Mouse (Mus musculus) hindbrain, embryonic 16.5 days (tissue): ENCODE data around the gene Mpdu1. TPM values are rescaled to one million over a fixed set of nuclear protein-coding genes. Genes with fewer than 3 reads are reported as not detected.
A peak's percentile ranks its signal among the peaks of the same experiment; 100 is the strongest.

Experiments used
- ATAC-seq: fragments of 200-750 bp; cut with Nextera tagmentation; 2 replicates; pipeline ENCODE4 v1.8.0; 2017; ENCODE audit warnings: moderate TSS enrichment, moderate library complexity
- H3K27ac ChIP-seq: fragments of 300-500 bp; sonication (generic); 2 replicates; pipeline ENCODE4 v1.5.1; 2014; ENCODE audit warnings: low read depth, mild to moderate bottlenecking, control low read depth, low read length, moderate library complexity
- H3K27me3 ChIP-seq: fragments of 300-500 bp; sonication (generic); replicated peaks from 2 replicates; pipeline ENCODE4 v1.6.1; 2014; ENCODE audit warnings: low read length; ENCODE audit not compliant: control insufficient read depth, insufficient read depth
- H3K36me3 ChIP-seq: fragments of 300-500 bp; sonication (generic); 2 replicates; pipeline ENCODE4 v1.6.1; 2014; ENCODE audit warnings: mild to moderate bottlenecking, low read length, moderate library complexity, mixed read lengths; ENCODE audit not compliant: control insufficient read depth, insufficient read depth
- H3K4me1 ChIP-seq: fragments of 300-500 bp; sonication (generic); 2 replicates; pipeline ENCODE4 v1.6.1; 2014; ENCODE audit warnings: low read depth, low read length; ENCODE audit not compliant: control insufficient read depth, insufficient read depth
- H3K4me2 ChIP-seq: fragments of 300-500 bp; sonication (generic); 2 replicates; pipeline ENCODE4 v1.6.1; 2014; ENCODE audit warnings: mild to moderate bottlenecking, low read length, control low read depth, moderate library complexity
- H3K4me3 ChIP-seq: fragments of 300-500 bp; sonication (generic); 2 replicates; pipeline ENCODE4 v1.5.1; 2014; ENCODE audit warnings: mild to moderate bottlenecking, low read length, control low read depth, moderate library complexity
- H3K9ac ChIP-seq: fragments of 300-500 bp; sonication (generic); 2 replicates; pipeline ENCODE4 v1.6.1; 2014; ENCODE audit warnings: low read depth, mild to moderate bottlenecking, control low read depth, low read length, moderate library complexity
- H3K9me3 ChIP-seq: fragments of 300-500 bp; sonication (generic); 2 replicates; pipeline ENCODE4 v1.6.1; 2014; ENCODE audit warnings: mild to moderate bottlenecking, low read length, moderate library complexity; ENCODE audit not compliant: control insufficient read depth
- WGBS: fragments of 180-500 bp; shearing (Covaris S2); extraction: QIAGEN DNeasy Blood & Tissue Kit; methylation state at CpG from one replicate; pipeline ENCODE4 v1.1.7; 2014; 5-methylcytosine and 5-hydroxymethylcytosine counted together
- polyA plus RNA-seq: library from polyadenylated mRNA; unstranded; fragments of >200 nt; fragmentation: Nextera tagmentation; extraction: Ambion mirVana; gene quantifications from 2 replicates; pipeline ENCODE4 v1.2.1, GENCODE M21; 2015

Mpdu1 gene
- polyA plus RNA-seq, 1 experiment from 2014 or later: 112 TPM

GRCm38 (mm10) chr11:69683576-69683975 is 21.1 kb upstream of the Mpdu1 start:
- no peak overlapping the region for H3K27ac ChIP-seq
- 84% methylated on average over 7 of the region's 7 CpGs for WGBS
- H3K9ac ChIP-seq: peak overlapping the region; percentile 0; the same call in 1 of the 2 replicates
- no peak for ATAC-seq
- peaks cover under 1% of the 10 kb centered on the region; the same call in 1 of the 2 replicates for H3K36me3 ChIP-seq
- no peak overlapping the region for H3K4me3 ChIP-seq
- H3K4me1 ChIP-seq: peaks cover 34% of the 10 kb centered on the region
- peak overlapping the region; percentile 87; the same call in 1 of the 2 replicates for H3K4me2 ChIP-seq
- no peaks in the 10 kb centered on the region for H3K27me3 ChIP-seq
- no peaks in the 10 kb centered on the region for H3K9me3 ChIP-seq

- Histone ChIP-seq H3K4me1 (peaks cover 34% of the 10 kb centered on the region), H3K27ac (peak overlapping the region; percentile 92), H3K4me2 (peak overlapping the region; percentile 87), H3K9me3 (no peaks in the 10 kb centered on the region), H3K4me3 (peak overlapping the region; percentile 28), H3K27me3 (no peaks in the 10 kb centered on the region), H3K36me3 (peaks cover 5% of the 10 kb centered on the region; the same call in 1 of the 2 replicates), H3K9ac (peak overlapping the region; percentile 55; the same call in 1 of the 2 replicates)
- peak; percentile 43; the same call in 1 of the 2 replicates for ATAC-seq
- WGBS: 11% methylated on average over 12 of the region's 12 CpGs
These were observed 20.5 kb upstream of the Mpdu1 start for GRCm38 (mm10) chr11:69682840-69683533.

DNA sequence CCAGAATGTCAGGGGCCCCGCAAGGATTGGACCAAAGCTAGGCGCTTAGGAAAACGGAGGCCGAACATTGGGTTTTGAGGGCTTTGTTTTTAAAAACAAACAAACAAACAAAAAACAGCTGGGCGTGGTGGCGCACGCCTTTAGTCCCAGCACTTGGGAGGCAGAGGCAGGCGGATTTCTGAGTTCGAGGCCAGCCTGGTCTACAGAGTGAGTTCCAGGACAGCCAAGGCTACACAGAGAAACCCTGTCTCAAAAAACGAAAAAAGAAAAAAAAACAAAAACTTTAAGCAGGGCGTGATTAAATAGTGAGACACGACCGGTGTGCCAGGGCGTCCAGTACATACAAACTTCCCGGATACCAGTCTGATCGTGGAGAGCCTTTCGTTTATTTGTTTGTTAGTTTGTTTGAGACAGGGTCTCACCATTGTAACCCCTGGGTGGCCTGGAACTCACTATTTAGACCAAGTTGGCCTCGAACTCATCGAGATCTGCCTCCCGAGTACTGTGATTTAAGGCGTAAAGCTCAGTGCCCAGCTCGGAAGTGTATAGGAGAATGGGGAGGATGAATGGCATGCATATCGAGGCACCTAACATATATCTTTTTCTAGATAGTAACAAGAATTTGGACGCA is 19.9 kb upstream of the Mpdu1 start:
- Histone ChIP-seq H3K27ac (peak overlapping the region; percentile 92), H3K4me1 (peaks cover 34% of the 10 kb centered on the region), H3K9me3 (no peaks in the 10 kb centered on the region), H3K4me3 (peak overlapping the region; percentile 65), H3K27me3 (no peaks in the 10 kb centered on the region), H3K36me3 (peaks cover 8% of the 10 kb centered on the region; the same call in 1 of the 2 replicates), H3K4me2 (peak overlapping the region; percentile 87), H3K9ac (peak overlapping the region; percentile 81)
- WGBS: 27% methylated on average over 24 of the region's 24 CpGs
- ATAC-seq: peak; percentile 12; the same call in 1 of the 2 replicates

- under 1% methylated on average over 62 of the region's 80 CpGs for WGBS
- Histone ChIP-seq H3K4me2 (peak within 1 kb of the TSS; percentile 87), H3K4me1 (peaks cover 34% of the 10 kb centered on the region), H3K4me3 (peak within 1 kb of the TSS; percentile 65), H3K27me3 (no peaks in the 10 kb centered on the region), H3K27ac (peak within 1 kb of the TSS; percentile 92), H3K9ac (peak within 1 kb of the TSS; percentile 81), H3K9me3 (no peaks in the 10 kb centered on the region), H3K36me3 (peaks cover 11% of the 10 kb centered on the region)
- ATAC-seq: peak; percentile 97
These were observed 19.1 kb upstream of the Mpdu1 start, which contains the start of gene Senp3 for GRCm38 (mm10) chr11:69681314-69682208. TSS of gene Senp3 (minus strand) at chr11:69682084.

GRCm38 (mm10) chr11:69680136-69680855 is 17.9 kb upstream of the Mpdu1 start:
- H3K4me2 ChIP-seq: peak overlapping the region; percentile 87
- ATAC-seq: no peak
- H3K9me3 ChIP-seq: no peaks in the 10 kb centered on the region
- H3K4me1 ChIP-seq: peaks cover 27% of the 10 kb centered on the region
- no peak overlapping the region for H3K27ac ChIP-seq
- H3K9ac ChIP-seq: no peak overlapping the region
- 91% methylated on average over 30 of the region's 30 CpGs for WGBS
- peaks cover 15% of the 10 kb centered on the region for H3K36me3 ChIP-seq
- H3K27me3 ChIP-seq: no peaks in the 10 kb centered on the region
- peak overlapping the region; percentile 65 for H3K4me3 ChIP-seq

DNA sequence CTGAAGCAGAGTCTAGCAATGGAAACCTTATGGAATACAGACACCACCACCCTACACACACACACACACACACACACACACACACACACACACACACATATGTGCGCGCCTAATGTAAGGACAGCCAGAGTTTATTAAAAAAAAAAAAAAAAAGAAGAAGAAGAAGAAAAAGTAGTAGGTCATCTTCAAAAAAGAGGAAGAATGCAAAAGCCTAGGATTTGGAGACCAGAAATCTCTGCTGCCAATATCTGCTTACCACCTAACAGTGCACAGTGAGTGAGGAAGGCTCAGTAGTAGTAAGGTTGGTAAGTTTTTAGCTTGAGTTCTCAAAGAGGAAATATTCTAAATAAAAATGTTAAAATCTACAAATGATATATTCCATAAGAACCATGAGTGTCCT is 16.7 kb upstream of the Mpdu1 start:
- Histone ChIP-seq H3K4me3 (no peak overlapping the region), H3K4me1 (peaks cover 25% of the 10 kb centered on the region), H3K27ac (no peak overlapping the region), H3K4me2 (no peak overlapping the region), H3K36me3 (peaks cover 23% of the 10 kb centered on the region), H3K9me3 (no peaks in the 10 kb centered on the region), H3K27me3 (no peaks in the 10 kb centered on the region), H3K9ac (no peak overlapping the region)
- no peak for ATAC-seq
- 94% methylated on average over 2 of the region's 2 CpGs for WGBS

- Histone ChIP-seq H3K36me3 (peaks cover 36% of the 10 kb centered on the region), H3K27ac (peak within 1 kb of the TSS; percentile 98), H3K4me1 (peaks cover 22% of the 10 kb centered on the region), H3K27me3 (no peaks in the 10 kb centered on the region), H3K9me3 (no peaks in the 10 kb centered on the region), H3K4me3 (peak within 1 kb of the TSS; percentile 98), H3K9ac (peak within 1 kb of the TSS; percentile 98), H3K4me2 (peak within 1 kb of the TSS; percentile 97)
- ATAC-seq: peak; percentile 97
- under 1% methylated on average over 31 of the region's 36 CpGs for WGBS
These were observed 9.8 kb upstream of the Mpdu1 start, which contains the start of gene Eif4a1 for GRCm38 (mm10) chr11:69672211-69672706. TSS of gene Eif4a1 (minus strand) at chr11:69672423.

DNA sequence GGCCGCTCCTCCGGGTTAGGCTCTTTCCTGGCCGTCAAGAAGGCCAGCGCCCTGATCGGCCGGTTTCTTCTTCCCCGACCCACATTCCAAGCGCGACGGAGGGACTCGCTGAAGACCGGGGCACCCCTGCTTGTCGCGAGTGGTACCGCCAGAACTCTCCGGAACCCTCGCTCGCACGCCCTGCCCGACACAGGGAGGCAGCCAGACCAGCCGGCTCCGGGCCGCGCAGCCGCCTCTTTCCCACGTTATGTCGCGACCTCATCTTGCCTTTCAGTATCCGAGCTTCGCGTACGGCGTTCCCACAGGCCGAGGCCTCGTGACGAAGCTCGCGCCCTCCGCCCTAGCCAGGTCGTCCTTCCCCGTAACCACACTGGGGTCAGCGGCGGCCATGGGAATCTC is 9.3 kb upstream of the Mpdu1 start:
- H3K4me1 ChIP-seq: peaks cover 22% of the 10 kb centered on the region
- H3K9me3 ChIP-seq: no peaks in the 10 kb centered on the region
- no peaks in the 10 kb centered on the region for H3K27me3 ChIP-seq
- peak overlapping the region; percentile 98 for H3K4me3 ChIP-seq
- ATAC-seq: peak; percentile 7; the same call in 1 of the 2 replicates
- peak overlapping the region; percentile 98 for H3K9ac ChIP-seq
- WGBS: 0% methylated on average over 35 of the region's 43 CpGs
- H3K36me3 ChIP-seq: peaks cover 34% of the 10 kb centered on the region
- H3K4me2 ChIP-seq: peak overlapping the region; percentile 97
- peak overlapping the region; percentile 98 for H3K27ac ChIP-seq
